Mouse (Mus musculus) left cerebral cortex, adult 18-20 months (tissue): Measurements from ENCODE around the gene Spcs3. TPM values are rescaled to one million over a fixed set of nuclear protein-coding genes. Genes with fewer than 3 reads are reported as not detected.
A peak's percentile ranks its signal among the peaks of the same experiment; 100 is the strongest.
"Not testable (repeated sequence)": the region's sequence is repeated elsewhere in the genome, so short reads cannot be mapped to it uniquely, and the experiment has no call there.

Source experiments
- DNase-seq, 2 experiments: peaks; one replicate each; pipeline ENCODE4 v3.0.0; 2021 to 2022; ENCODE audit warnings: low spot score in 2 of 2, mixed read lengths in 1 of 2
- long read RNA-seq, 2 experiments: library from polyadenylated mRNA; stranded (forward); transcript quantifications; one replicate each; pipeline ENCODE4 v2.0.0; 2021
- total RNA-seq, 2 experiments: library from RNA; stranded (reverse); gene quantifications; 2 replicates each; pipeline ENCODE4 v1.2.3; 2021

Gene Spcs3
- total RNA-seq = 10 to 100 TPM; 71.9 to 76.7 TPM
- long read RNA-seq, experiment 1, transcript Spcs3-201 (5 exons, 3,466 nt) = major isoform, 97 of 110 reads
- long read RNA-seq, experiment 1, partial matches to known transcripts = 2 of 110 reads
- long read RNA-seq, experiment 1, other reads (novel, unspliced or antisense) = 11 of 110 reads
- long read RNA-seq, experiment 2, transcript Spcs3-201 (5 exons, 3,466 nt) = major isoform, 92 of 101 reads
- long read RNA-seq, experiment 2, partial matches to known transcripts = 3 of 101 reads
- long read RNA-seq, experiment 2, other reads (novel, unspliced or antisense) = 6 of 101 reads

DNA sequence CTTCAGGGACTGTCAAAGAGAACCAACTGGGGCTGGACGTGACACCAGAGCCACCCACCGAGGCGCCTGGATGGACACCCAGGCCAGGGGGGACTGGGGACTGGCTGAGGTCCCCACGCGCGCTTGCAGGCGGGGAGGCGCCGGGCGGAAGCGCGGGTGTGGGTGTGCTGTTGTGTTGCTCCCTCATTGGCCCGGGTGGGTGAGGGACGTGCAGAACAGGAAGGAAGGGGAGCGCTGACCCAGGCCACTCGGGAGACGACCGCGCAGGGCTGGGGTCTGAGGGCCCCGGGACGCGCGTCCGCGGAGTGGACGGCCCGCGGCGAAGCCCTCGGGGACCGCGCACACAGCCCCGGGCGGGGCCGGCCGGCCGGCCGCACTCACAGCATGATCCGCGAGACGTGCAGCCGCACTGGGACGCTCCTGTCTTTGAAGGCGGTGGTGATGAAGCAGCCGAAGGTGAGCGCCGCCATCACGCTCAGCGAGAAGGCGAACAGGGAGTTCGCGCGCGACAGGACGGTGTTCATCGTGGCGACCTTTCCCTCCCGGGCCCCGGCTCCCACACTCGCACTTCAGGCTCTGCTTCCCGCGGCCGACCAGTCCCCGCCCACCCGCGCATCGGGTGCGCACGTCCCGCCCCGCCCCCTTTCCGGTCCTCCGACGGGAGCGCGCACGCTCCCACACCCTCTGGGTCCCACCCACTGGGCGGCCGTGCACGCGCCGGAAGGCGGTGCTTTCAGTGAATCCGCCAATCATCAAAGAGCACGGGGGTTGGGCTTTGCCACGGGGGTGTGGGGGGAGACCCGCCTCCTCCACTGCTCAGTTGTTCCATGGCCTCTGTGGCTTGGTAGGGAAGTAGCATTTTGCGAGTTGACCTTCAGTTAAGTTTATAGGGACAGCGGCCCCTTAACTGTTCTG is at the start of gene Spcs3, which contains the start of gene Asb5:
Gene Spcs3 (minus strand): TSS at position 617 of the 915 bp plus-strand sequence.
Gene Asb5 (plus strand): TSS at position 199 of the 915 bp plus-strand sequence.
- peak; percentile 94 to 97 for DNase-seq

DNA sequence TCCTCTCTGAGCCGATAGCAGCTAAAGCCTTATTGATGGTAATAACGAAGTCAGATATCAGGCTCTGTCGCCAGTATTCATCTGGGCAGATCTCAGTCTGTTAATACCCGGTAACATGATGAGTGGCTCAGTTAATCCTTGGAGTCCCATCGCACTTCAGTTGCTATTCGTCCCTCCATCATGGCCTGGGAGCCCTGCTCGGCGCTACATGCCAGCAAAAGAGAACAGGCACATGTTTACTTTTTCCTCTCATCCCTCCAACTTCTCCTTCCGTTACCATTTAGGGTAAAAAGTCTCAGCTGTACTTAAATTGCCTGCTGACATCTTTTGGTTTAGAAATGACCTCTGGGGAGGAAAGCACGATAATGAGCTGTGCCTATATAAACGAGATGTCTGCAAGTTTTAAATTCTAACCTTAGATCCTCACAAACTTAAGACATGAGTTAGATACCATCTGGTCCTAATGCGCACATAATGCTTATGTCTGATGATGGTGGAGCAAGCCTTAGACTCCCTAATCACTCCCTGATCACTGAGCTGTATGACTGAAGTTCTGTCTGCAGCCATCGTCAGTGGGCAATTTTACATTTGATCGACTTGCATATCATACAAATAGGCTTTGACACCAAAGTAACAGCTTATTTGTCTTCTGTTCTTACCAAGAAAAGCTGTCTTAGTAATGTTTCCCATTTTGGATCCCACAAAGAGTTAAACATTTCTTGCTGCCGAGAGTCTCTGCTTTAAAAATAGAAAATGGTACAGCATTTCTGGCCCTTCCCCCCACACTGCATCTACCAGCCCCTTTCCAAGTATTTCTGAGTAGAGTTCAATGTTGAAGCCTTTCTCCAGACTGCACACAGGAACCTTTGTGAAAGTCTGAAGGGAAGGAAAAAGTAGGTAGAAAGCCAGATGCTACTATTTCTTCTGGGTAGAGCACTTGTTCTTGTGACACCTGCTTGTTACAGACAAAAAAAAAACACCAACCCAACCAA is 41.1 kb upstream of the Spcs3 start:
- DNase-seq = no peak

DNA sequence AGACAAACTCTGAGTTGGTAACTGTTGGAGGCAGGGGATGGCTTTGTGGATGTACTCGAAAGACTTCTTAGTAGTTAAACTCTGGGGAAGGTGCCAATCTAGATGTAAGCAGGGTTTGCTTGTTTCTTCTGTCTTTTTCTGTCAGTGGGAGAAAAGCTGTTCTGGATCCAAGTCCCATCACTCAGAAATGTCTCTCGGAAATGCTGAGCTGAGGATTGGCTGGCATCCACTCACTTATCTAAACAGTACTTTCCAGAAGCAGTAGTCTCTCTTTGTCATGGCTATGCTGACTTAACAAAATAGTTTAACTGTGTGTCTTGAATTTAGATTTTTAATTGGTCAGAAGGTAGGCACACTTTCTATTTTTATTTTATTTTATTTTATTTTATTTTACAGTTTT is 37.4 kb upstream of the Spcs3 start:
- DNase-seq = no peak

DNA sequence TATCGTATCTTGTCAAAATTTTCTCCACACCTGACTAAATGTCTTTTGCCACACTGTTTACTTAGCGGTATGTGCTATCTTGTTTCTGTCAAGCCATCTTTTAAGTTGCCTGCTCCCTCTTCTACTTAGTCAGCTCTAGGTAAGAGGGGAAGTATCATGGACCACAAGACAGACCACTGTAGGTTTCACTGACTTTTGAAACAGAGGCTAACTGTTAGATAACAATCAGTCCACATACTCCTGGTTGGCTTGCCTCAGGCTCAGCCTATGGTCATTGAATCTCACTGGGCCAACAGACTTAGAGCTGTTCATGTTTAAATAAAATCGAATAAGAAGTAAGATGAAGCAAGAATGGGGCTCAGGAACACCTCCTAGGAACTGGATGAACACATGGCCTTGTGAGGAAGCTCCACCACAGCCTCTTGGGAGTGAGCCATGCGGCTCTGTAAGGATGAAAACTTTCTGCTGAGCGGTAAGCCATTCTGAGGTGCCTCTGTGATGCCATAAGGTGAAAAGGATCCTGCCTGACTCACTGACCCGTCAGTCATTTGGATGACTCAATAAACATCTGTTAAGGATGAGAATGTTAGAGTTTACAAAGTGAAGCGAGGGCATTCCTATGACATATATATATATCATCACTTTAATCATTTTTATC is 35.9 kb upstream of the Spcs3 start:
- no peak for DNase-seq

DNA sequence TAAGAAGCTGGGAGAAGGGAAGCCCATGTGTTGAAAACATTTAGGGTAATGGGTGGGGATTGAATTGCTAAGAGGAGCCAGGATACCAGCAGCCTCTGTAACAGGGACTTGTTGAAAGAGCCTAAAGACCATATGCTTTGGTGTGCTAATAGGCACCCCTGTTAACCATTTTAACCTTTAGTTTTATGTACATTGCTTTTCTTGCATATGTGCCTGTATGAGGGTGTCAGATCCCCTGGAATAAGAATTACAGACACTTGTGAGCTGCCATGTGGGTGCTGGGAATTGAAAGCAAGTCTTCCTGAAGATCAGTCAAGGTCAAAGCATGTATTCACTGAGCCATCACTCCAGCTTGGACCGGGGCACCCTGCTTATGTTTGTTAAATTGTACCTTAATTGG is 35.4 kb upstream of the Spcs3 start:
- DNase-seq = no peak

DNA sequence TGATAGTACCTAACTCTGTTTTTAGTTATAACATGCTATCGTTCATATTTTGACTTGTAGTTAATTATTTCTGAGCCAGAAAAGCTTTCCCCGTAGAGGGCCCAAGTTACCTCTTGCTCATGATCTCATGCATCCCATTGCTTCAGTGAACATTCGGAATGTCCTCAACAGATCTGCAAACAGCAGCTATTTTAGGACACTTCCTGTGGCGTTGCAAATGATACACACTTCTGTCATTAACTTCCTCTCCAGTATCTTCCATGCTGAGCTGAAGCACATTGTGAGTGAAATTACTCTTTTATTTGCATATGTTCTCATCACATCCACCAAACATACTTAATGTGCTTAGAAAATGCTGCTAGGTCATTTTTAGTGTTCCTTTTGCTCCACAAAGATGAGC is 32.3 kb upstream of the Spcs3 start:
- no peak for DNase-seq

DNA sequence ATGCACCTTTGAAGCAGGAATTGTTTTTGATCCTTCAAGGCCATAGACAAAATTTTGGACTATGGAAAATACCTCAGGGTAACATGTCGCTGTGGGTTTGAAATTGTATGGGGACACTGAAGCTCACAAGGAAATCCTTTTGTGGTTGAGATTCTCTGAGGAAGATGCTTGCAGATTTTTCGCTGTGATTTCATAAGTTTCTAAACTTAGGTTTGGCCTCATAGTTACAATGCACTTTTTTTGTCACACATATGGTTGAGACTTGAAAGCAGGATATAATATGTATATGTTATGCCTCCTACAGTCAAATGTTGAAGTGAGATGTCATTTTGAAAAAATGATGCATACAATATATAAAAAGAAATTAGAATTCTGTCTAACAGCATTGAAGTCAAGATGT is 25.1 kb upstream of the Spcs3 start:
- no peak for DNase-seq

DNA sequence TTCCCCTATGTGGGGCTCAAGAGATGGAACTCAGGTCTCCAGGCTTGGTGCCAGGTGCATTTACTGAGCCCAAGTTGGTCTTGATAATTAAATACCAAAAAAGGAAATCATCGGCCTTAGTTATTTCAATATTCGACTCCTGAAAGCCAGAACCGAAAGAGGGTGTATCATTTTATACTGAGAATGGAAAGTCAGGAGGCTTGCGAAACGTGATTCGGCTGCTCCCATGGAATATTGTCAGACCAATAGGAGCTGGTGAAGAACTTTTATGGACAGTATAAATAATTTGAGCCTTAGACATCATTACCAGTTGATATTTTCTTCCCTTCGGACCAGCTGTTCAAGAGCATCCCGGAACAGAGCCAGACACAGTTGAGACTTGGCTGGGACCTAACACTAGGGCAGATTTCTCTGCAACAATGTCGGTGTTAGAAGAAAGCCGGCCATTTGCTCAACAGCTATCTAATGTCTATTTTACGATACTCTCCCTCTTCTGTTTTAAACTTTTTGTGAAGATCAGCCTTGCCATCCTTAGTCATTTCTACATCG is 20.3 kb upstream of the Spcs3 start:
- no peak for DNase-seq

DNA sequence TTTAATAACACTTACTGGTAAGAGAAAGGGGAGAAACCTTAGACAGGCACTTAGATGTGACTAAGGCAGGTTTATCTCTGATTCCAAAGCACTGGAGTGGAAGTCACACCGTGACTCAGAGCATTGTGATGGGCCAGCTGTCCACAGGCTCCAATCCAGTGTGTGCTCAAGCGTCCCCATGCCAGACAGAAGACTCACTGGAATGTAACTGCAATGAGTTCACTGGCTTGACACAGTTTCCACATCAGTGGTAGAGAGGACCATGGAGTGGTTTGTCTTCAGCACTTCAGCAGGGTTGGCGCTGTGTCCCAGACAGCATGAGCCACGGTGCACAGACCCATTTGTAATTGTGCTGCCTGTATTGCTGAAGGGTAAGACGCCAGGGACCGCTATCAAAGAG is 18.6 kb upstream of the Spcs3 start:
- no peak for DNase-seq

DNA sequence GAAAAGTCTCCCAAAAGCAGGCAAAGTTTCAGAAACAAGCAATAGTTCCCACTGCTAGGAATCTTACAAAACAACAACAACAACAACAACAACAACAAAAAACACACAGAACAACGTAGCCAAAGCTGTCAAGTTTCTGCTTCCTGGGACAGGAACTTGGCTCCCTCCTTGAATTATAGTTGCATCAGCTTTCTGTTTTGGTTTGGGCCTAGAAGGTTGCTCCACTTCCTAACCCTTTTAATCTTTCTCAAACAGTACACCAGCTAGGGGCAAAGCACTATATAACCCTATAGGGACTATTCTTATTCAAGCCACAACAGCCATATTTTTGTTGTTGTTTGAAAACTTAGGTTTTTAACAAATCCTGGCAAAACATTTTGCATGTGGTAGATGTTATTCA is 11.5 kb upstream of the Spcs3 start:
- DNase-seq = no peak

DNA sequence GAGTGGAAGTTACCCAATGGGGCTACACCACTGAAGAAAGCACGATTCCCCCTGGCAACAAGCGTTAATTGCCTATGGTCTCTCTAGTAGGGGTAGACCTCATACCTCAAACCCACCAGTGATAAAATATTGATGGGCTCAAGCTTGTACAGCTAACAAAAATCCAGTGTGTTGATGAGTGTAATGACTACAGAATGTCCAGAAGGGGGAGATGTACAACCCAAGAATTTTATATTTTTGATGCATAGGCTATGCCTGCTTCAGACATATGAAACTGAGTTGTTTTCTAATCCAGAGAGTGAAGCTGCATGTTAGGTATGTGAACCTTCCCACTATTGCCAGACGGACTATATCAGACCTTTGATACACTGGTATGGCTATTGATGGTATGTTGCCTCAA is 7.5 kb upstream of the Spcs3 start:
- DNase-seq = no peak

DNA sequence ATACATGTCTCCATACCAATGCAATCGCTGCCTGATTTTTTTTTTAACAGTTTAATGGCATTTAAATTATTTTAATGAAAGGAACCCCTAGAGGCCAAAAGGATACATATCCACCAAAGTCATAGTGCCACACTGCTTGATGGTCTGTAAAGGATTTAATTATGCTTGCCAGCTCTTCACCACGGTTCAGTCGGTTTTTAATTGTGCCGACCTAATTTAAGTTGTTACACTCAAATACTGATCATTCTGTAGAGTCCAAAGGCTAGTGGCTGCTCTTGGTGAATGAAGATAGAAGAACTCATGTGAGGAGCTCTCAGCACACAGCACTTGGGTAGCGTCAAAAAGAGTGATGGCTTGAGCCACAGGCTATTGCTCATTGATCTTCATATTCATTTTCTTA is 5.4 kb upstream of the Spcs3 start:
- no peak for DNase-seq

DNA sequence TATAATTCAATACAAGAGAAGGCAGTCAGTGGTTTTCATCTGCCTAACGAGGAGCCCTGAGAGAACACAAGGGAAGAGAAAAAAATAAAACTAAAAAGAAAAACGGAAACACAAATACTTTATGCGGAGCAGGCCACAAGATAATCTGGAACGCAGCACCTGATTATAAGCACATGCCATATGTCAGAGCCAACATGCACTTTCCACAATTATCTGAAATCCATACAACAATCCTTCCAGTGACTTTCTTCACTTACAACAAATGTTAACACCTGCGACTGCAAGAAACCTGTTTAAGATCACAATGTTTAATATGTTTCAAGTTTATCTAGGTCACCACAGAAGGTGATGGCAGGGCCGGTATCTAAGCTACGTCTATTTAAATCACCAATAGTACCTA is 1.2 kb downstream of the Spcs3 start:
- no peak for DNase-seq

DNA sequence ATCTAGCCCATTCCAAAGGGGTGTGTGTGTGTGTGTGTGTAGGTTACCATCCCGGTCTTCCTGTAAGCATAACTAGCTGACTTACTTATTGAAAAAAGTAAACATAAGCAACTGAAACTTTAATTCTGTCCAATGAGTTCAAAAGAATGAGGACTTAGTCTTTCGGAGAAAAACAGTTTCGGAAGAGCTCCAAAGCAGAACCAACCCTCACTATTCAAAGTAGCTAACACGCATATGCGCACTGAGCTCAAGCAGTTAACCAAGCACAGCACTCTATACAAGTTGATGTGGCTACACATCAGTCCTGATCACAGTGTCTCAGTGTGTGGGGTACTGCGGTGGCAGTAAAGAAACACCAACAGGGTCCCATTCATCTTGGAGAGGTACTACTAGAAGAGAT is 3.1 kb downstream of the Spcs3 start:
- DNase-seq = no peak

DNA sequence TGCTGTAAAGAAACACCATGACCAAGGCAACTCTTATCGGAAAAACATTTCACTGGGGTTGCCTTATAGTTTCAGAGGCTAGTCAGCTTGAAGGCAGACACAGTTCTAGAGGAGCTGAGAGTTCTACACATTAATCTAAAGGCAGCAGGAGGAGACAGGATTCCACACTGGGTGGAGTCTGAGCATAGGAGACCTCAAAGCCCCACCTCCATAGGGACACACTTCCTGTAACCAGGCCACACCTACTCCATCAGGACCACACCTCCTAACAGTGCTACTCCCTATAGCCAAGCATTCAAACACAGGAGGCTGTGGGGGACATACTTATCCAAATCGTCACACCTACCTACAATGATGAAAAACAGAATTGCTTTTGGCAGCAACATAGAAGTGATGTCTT is 4.2 kb downstream of the Spcs3 start:
- DNase-seq = no peak

DNA sequence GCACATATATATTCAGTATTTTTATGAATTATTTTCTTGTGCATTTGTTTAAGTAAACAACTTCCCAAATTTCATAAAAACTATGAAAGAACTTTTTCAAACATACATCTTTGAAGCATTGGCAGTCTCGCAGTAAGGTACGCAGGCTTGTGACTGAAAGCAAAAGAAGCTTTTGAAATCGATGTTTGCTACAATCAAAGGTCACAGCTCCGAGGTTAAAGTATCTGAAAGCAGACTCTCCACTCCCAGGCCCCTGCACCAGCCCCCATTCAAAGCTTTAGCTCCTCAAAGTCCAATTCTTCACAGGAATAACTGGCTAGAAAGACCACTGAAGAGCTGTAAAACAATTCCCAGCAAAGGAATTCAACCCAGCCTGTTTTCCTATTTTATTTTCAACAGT is 9.3 kb downstream of the Spcs3 start:
- DNase-seq = no peak

DNA sequence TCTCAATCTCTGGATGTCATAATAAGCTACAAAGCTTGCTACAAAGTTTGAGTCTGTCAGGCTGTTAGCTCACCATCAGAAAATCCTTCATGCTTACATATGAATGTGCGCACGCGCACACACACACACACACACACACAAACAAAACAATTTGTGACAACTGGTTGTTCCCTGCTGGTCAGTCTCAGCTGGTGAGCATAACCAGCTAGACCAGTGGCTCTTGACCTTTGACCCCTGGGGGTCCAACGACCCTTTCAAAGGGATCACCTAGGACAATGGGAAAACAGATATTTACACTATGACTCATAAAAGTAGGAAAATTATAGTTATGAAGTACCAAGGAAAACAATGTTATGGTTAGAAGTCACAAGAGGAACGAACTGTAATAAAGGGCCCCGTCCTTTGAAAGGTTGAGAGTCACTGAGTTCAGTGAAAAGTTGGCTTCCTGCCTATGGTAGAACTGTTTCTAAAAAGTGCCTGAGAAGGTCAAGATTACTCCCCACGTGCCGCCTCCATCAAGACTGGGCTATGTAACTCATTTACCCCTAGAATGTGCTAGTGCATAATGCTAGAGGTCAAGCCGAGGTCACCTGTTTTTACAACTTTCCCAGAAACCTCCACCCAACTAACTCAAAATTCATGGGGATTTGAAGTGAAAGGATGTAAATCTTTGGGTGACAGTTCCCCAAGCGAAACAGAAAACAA is 10.9 kb downstream of the Spcs3 start:
- no peak for DNase-seq

DNA sequence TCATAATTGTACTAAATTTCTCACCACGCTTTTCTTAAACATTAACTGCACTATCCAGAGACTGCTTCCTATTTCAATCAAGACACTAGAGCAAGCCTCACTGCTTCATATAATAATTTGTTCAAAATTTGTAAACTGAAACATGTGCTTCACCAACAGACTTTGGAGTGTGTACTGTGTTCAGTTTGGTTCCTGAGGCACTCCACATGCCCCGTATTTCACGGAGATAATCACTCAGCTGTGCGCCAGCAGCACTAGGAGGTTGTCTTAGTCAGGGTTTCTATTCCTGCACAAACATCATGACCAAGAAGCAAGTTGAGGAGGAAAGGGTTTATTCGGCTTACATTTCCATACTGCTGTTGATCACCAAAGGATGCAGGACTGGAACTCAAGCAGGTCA is 17.6 kb downstream of the Spcs3 start:
- not testable (repeated sequence) for DNase-seq

DNA sequence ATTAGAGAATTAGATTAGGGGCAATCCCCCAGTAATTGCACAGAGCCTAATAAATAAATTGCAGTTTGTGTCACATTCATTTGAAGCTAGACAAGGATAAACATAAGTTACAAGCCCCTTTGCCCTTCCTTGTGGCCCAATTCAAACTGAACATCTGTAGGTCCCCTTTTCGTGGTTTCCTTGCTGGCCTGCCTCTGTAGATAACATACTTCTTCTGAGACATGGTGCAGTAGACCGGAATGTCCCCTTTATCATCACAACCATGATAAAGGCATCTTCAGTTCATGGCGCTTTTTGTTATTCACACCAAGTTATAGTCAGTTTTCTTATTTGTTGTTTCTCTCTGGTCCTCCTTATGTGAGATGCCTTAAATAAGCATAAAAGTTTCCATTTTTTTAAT is 18.0 kb downstream of the Spcs3 start:
- no peak for DNase-seq

DNA sequence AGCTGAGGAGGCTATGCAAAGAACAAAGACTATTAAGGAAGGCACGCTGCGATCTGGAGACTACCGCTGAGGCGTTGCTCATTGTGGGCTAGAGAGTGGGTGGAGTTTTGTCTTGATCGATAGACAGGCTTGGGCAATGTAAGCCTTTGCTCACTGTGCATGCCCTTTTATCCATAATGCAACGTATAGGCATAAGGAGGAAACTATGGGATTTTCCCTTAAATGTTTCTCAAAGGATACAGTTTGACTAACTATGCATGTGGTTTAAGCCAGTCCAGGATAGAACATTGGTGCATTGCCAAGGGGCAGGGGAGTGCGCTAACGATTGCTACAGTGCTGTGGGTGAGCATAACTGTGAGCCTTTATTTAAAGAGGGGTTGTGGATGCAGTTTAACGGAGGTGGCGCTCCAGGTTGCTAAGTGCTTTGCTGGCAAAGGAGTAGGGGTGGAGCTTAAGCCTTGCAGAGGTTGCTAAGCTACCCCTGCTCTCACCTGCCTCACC is 20.5 kb downstream of the Spcs3 start:
- DNase-seq = peak; percentile 26 to 61
